22 mouse cellular contexts compared by ENCODE assay signal in genomic region chr8:70259043-70259442, GRCm38 (mm10). TPM values are rescaled to one million over a fixed set of nuclear protein-coding genes. Genes with fewer than 3 reads are reported as not detected.
A peak's percentile ranks its signal among the peaks of the same experiment; 100 is the strongest.
DNase-seq lines count a peak whose midpoint lies in the region; ATAC-seq and TF ChIP-seq lines count a peak whose summit lies in the region.
"Had no signal": no experiment of that assay in that cellular context is flagged by ENCODE, and none has a peak within 500 bp of the region (broad histone marks: within the 10 kb centered on the region; RNA-seq: fewer than 3 reads in every experiment).

No protein-coding gene starts in this region.

- TF ChIP-seq POLR2A in bone marrow, adult 2 months (IDR thresholded peaks at IDR 0.05; ENCODE audit: borderline replicate concordance, control insufficient read depth, low read depth, low read length), result no peak

- no peak overlapping the region for H3K27ac ChIP-seq in liver, embryonic 11.5 days (ENCODE audit: low read depth, low read length)
- peak overlapping the region; percentile 47 for H3K27ac ChIP-seq in bone marrow, adult 2 months (ENCODE audit: control insufficient read depth, insufficient read depth, low read depth, low read length, poor library complexity)
- peak overlapping the region; percentile 47 for H3K27ac ChIP-seq in liver, embryonic 16.5 days (ENCODE audit: low read length)
- H3K27ac ChIP-seq: embryonic facial prominence, embryonic 13.5 days; hindbrain, embryonic 13.5 days; left cerebral cortex, adult 2 months; midbrain, embryonic 15.5 days had no signal

- TF ChIP-seq CTCF in bone marrow, adult 2 months (IDR thresholded peaks at IDR 0.05; ENCODE audit: control insufficient read depth, insufficient read depth, low read length), result no peak

- H3K4me1 ChIP-seq in liver, embryonic 11.5 days (replicated peaks; ENCODE audit: control insufficient read depth, insufficient read depth, low read length), result peaks cover 7% of the 10 kb centered on the region; the same call in 1 of the 2 replicates
- H3K4me1 ChIP-seq in bone marrow, adult 2 months (ENCODE audit: control insufficient read depth, insufficient read depth, low read length), result no peaks in the 10 kb centered on the region; the same call in none of the 2 replicates
- H3K4me1 ChIP-seq in liver, embryonic 16.5 days (ENCODE audit: control insufficient read depth, low read depth, low read length), result peaks cover 24% of the 10 kb centered on the region
- H3K4me1 ChIP-seq: embryonic facial prominence, embryonic 13.5 days; hindbrain, embryonic 13.5 days; midbrain, embryonic 15.5 days had no signal

- no peaks in the 10 kb centered on the region for H3K27me3 ChIP-seq in liver, embryonic 11.5 days (replicated peaks; ENCODE audit: control insufficient read depth, insufficient read depth, low read length)
- no peaks in the 10 kb centered on the region for H3K27me3 ChIP-seq in liver, embryonic 16.5 days (ENCODE audit: control insufficient read depth, insufficient read depth, low read depth, low read length)
- H3K27me3 ChIP-seq: embryonic facial prominence, embryonic 13.5 days; hindbrain, embryonic 13.5 days; megakaryocyte, embryonic 14.5 days; midbrain, embryonic 15.5 days had no signal

- H3K9ac ChIP-seq in liver, embryonic 11.5 days (ENCODE audit: low read depth, low read length), result no peak overlapping the region
- H3K9ac ChIP-seq in liver, embryonic 16.5 days (ENCODE audit: low read depth, low read length), result no peak overlapping the region
- H3K9ac ChIP-seq: embryonic facial prominence, embryonic 13.5 days; hindbrain, embryonic 13.5 days; midbrain, embryonic 15.5 days had no signal

- peaks cover 68% of the 10 kb centered on the region for H3K36me3 ChIP-seq in liver, embryonic 11.5 days (ENCODE audit: control insufficient read depth, insufficient read depth, low read length)
- H3K36me3 ChIP-seq in liver, embryonic 16.5 days (ENCODE audit: control insufficient read depth, insufficient read depth), result peaks cover 25% of the 10 kb centered on the region

- H3K4me3 ChIP-seq in liver, embryonic 11.5 days (ENCODE audit: low read depth, low read length), result no peak overlapping the region
- no peak overlapping the region for H3K4me3 ChIP-seq in bone marrow, adult 2 months (replicated peaks; ENCODE audit: control insufficient read depth, low read depth, low read length)
- H3K4me3 ChIP-seq in liver, embryonic 16.5 days (ENCODE audit: low read depth, low read length), result no peak overlapping the region
- H3K4me3 ChIP-seq: embryonic facial prominence, embryonic 13.5 days; hindbrain, embryonic 13.5 days; left cerebral cortex, adult 2 months; megakaryocyte, embryonic 14.5 days; midbrain, embryonic 15.5 days; myocyte had no signal

- 60% methylated on average over 2 of the region's 2 CpGs for WGBS in liver, embryonic 11.5 days
- 74% methylated on average over 2 of the region's 2 CpGs for WGBS in bone marrow, adult 2 months
- WGBS in liver, embryonic 16.5 days (ENCODE audit: insufficient replicate concordance), result 30% methylated on average over 2 of the region's 2 CpGs

- ATAC-seq in liver, embryonic 11.5 days (replicated peaks; ENCODE audit: low FRiP score), result 0 out of 2 replicates have a peak, but pooled peaks have one; percentile 60
- ATAC-seq in liver, embryonic 16.5 days (ENCODE audit: low read depth), result peak; percentile 74
- ATAC-seq: forebrain, embryonic 16.5 days; inflammation-experienced regulatory T-cells, adult 6 months; midbrain, embryonic 15.5 days had no signal

- H3K4me2 ChIP-seq in liver, embryonic 11.5 days, result no peak overlapping the region
- H3K4me2 ChIP-seq in liver, embryonic 16.5 days (ENCODE audit: low read depth, low read length), result no peak overlapping the region
- H3K4me2 ChIP-seq: embryonic facial prominence, embryonic 13.5 days; hindbrain, embryonic 13.5 days; midbrain, embryonic 15.5 days had no signal

- no peak for DNase-seq in liver, embryonic 11.5 days (ENCODE audit: low spot score)
- DNase-seq in liver, result no peak
- peak; percentile 40 for DNase-seq in brain, adult 2 months (ENCODE audit: low read depth, low spot score)
- DNase-seq in testis, postnatal 10 days (ENCODE audit: low spot score), result no peak
- DNase-seq in kidney, adult 9 months, result no peak
- DNase-seq: adrenal gland, adult 8-10 months; cerebellum, adult 9-11 months; kidney, adult 8-10 months; kidney, postnatal 36 days; layer of hippocampus, adult 9-11 months; left cerebral cortex, postnatal 4 days; thymus, adult 2 months had no signal

- no peaks in the 10 kb centered on the region for H3K9me3 ChIP-seq in liver, embryonic 11.5 days (ENCODE audit: control insufficient read depth, low read length)
- H3K9me3 ChIP-seq in liver, embryonic 16.5 days (replicated peaks; ENCODE audit: control insufficient read depth, low read length), result no peaks in the 10 kb centered on the region
- H3K9me3 ChIP-seq: embryonic facial prominence, embryonic 13.5 days; hindbrain, embryonic 13.5 days; megakaryocyte, embryonic 14.5 days; midbrain, embryonic 15.5 days had no signal

RNA-seq across cellular contexts. Expression of gene Homer3, which starts 23.6 kb away (rescaled TPM):
- 33.9 and 37.9 TPM in 2 replicates for polyA plus RNA-seq in liver, embryonic 11.5 days (2014; fragmentation: Nextera tagmentation; extraction: Ambion mirVana)
- 12.1 and 25.6 TPM in 2 replicates for polyA plus RNA-seq in bone marrow, adult 2 months (2011; ENCODE audit: insufficient read depth, insufficient read length, low replicate concordance, missing spikeins)
- polyA plus RNA-seq in liver, embryonic 16.5 days (2015; fragmentation: Nextera tagmentation; extraction: Ambion mirVana), result 3.7 and 4.7 TPM in 2 replicates

RNA-seq across cellular contexts. Expression of gene Armc6, which starts 24.8 kb away (rescaled TPM):
- 34.8 and 35.0 TPM in 2 replicates for polyA plus RNA-seq in liver, embryonic 11.5 days (2014; fragmentation: Nextera tagmentation; extraction: Ambion mirVana)
- 2.9 and 9.8 TPM in 2 replicates for polyA plus RNA-seq in bone marrow, adult 2 months (2011; ENCODE audit: insufficient read depth, insufficient read length, low replicate concordance, missing spikeins)
- 12.1 and 12.7 TPM in 2 replicates for polyA plus RNA-seq in liver, embryonic 16.5 days (2015; fragmentation: Nextera tagmentation; extraction: Ambion mirVana)

RNA-seq across cellular contexts. Expression of gene Sugp2, which starts 25.0 kb away (rescaled TPM):
- 33.0 and 40.8 TPM in 2 replicates for polyA plus RNA-seq in liver, embryonic 11.5 days (2014; fragmentation: Nextera tagmentation; extraction: Ambion mirVana)
- 89.1 and 192 TPM in 2 replicates for polyA plus RNA-seq in bone marrow, adult 2 months (2011; ENCODE audit: insufficient read depth, insufficient read length, low replicate concordance, missing spikeins)
- 10.8 and 11.9 TPM in 2 replicates for polyA plus RNA-seq in liver, embryonic 16.5 days (2015; fragmentation: Nextera tagmentation; extraction: Ambion mirVana)

RNA-seq across cellular contexts. Expression of gene Ddx49, which starts 43.2 kb away (rescaled TPM):
- polyA plus RNA-seq in liver, embryonic 11.5 days (2014; fragmentation: Nextera tagmentation; extraction: Ambion mirVana), result 56.5 and 59.1 TPM in 2 replicates
- polyA plus RNA-seq in bone marrow, adult 2 months (2011; ENCODE audit: insufficient read depth, insufficient read length, low replicate concordance, missing spikeins), result 32.3 and 33.4 TPM in 2 replicates
- polyA plus RNA-seq in liver, embryonic 16.5 days (2015; fragmentation: Nextera tagmentation; extraction: Ambion mirVana), result 19.8 and 21.1 TPM in 2 replicates

RNA-seq across cellular contexts. Expression of gene Cope, which starts 43.3 kb away (rescaled TPM):
- polyA plus RNA-seq in liver, embryonic 11.5 days (2014; fragmentation: Nextera tagmentation; extraction: Ambion mirVana), result 281 and 298 TPM in 2 replicates
- polyA plus RNA-seq in bone marrow, adult 2 months (2011; ENCODE audit: insufficient read depth, insufficient read length, low replicate concordance, missing spikeins), result 85.8 and 91.7 TPM in 2 replicates
- 195 and 209 TPM in 2 replicates for polyA plus RNA-seq in liver, embryonic 16.5 days (2015; fragmentation: Nextera tagmentation; extraction: Ambion mirVana)
